In genomic region chr5:141388451-141388850, GRCm38 (mm10) we compare ENCODE assay signal across 16 mouse cellular contexts.
"Had no signal": no experiment of that assay in that cellular context is flagged by ENCODE, and none has a peak within 500 bp of the region (broad histone marks: within the 10 kb centered on the region; RNA-seq: fewer than 3 reads in every experiment).

No protein-coding gene starts in this region.

- H3K4me3 ChIP-seq: limb, embryonic 12.5 days; liver, embryonic 13.5 days; lung, embryonic 15.5 days; megakaryocyte, embryonic 14.5 days had no signal

- ATAC-seq: liver, postnatal 0 days; midbrain, embryonic 16.5 days had no signal

- H3K4me1 ChIP-seq: liver, embryonic 13.5 days; lung, embryonic 15.5 days; megakaryocyte, embryonic 14.5 days had no signal

- DNase-seq: kidney, adult 9 months; kidney, postnatal 36 days; layer of hippocampus, adult 9-11 months; layer of hippocampus, postnatal 36 days; liver; liver, embryonic 13.5 days; liver, postnatal 0 days; lung, postnatal 14 days; thymus, postnatal 4 days had no signal

- H3K36me3 ChIP-seq: limb, embryonic 12.5 days; liver, embryonic 13.5 days; lung, embryonic 15.5 days had no signal

- H3K9ac ChIP-seq: limb, embryonic 12.5 days; liver, embryonic 13.5 days; liver, postnatal 0 days; lung, embryonic 15.5 days had no signal

- H3K27ac ChIP-seq: kidney, postnatal 0 days; limb, embryonic 12.5 days; liver, embryonic 13.5 days; lung, embryonic 15.5 days; macrophage; stomach, postnatal 0 days had no signal

- H3K9me3 ChIP-seq: limb, embryonic 12.5 days; liver, embryonic 13.5 days; lung, embryonic 15.5 days; megakaryocyte, embryonic 14.5 days had no signal

- H3K4me2 ChIP-seq: limb, embryonic 12.5 days; liver, embryonic 13.5 days; lung, embryonic 15.5 days had no signal

- H3K27me3 ChIP-seq: limb, embryonic 12.5 days; liver, embryonic 13.5 days; lung, embryonic 15.5 days; megakaryocyte, embryonic 14.5 days had no signal
